Mouse (Mus musculus) kidney, postnatal 14 days (tissue): ENCODE data around the gene C2cd3.

Experiments
- DNase-seq: peaks from one replicate; pipeline ENCODE4 v3.0.0; 2022; ENCODE audit warnings: mixed read lengths

Gene C2cd3

DNA sequence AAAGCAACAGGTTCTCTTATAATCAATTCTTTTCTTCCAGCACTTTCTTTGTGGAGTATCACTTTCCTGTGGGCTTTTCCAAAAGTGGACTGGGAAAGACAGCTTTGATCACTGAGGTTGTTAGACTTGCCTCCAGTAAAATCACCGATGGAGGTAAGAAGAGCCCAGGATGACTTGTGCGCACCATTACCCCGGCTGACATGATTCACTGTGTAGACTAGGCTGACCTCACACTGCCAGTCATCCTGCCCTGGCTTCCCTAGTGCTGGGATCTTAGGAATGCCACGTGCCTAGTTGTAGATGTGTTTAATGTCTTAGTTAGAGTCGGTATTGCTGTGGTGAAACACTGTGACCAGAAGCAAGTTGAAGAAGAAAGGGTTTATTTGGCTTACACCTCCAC lies 35.6 kb downstream of the C2cd3 start:
- no peak for DNase-seq

DNA sequence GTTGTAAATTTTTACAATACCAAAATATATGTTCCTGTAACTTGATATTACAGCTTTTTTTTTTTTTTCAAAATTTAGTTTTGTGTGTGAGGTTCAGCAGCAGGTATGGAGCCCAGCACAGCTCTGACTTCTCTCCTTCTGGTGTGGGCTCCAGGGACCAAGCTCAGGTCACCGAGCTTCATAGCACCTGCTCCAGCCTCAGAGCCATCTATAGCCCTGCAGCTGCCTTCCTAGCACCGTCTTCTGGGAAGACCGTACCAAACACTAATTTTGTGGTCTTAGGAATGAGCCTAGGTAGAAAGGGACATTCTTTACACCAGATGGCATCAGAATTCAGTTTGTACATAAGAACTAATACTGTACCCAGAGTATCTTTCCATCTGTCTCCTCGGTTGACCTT lies 36.7 kb downstream of the C2cd3 start:
- no peak for DNase-seq

DNA sequence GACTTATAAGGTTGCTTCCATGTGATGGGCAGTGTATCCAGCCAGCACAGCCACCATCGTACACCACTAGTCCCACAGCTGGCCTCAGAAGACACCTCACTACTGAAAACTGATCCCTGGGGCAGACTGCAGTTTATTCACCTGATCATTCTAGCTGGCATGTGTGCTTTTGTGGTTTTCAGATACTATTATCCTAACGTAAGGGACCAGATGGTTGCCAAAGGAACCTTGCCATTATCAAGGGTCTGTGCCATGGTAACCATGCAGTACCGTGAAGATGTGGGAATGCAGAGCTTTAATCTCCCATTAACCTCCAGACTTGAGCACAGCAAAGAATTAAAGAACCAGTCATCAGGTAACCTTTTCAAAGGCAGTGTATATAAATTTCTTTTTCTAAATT lies 53.8 kb downstream of the C2cd3 start:
- DNase-seq = no peak

DNA sequence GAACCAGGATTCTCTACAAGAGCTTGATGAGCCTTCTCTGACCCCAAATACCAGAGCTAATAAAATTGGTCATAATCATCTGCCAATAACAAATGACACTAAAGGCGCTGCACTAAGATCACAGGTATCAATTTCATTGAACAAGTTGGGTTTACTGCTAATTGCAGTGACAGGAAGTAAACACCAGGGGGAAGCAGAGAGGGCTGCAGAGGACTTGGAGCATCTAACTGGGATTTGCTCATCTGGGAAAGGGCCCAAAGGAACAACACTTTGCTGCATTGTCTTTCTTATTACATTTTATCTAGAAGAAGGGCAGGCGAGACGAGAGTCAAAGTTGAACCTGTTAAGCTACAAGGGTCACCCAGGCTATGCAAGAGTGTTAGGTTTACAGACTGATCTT lies 57.1 kb downstream of the C2cd3 start:
- DNase-seq = peak; percentile 62

DNA sequence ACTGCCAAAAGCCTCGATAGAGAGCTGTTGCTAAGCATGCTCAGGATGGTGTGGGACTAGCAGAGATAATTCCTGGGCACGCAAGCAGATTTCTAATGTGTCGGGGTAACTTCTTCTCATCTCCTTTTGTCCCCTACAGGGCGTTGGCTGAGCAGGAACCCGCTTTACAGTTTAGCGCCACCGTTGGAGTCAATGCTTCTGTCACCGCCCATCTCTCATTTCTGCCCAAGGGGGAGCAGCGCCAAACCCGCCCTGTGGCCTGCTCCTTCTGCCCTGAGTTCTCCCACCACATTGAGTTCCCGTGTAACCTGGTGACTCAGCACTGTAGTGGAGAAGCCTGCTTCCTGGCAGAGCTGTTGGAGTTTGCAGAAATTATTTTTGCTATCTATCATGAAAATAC lies 57.9 kb downstream of the C2cd3 start:
- DNase-seq = no peak

DNA sequence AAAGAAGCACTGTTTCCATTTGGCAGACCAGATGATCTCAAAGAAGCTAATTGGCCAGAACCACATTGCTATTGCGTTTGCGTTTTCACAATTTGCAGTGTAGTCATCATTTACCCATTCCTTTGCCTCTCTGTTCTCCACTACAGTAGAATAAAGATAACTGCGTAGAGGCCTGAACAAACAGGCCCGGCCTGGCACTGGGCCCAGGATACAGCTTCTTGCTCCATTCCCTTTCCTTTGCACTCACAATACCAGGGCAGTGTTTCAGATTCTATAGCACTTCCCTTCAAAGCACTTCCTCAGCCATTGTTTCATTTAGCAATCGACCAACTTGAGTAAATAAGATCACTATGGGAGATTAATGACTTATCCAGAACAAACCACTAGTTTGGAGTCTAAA lies 59.1 kb downstream of the C2cd3 start:
- DNase-seq = peak; percentile 32

DNA sequence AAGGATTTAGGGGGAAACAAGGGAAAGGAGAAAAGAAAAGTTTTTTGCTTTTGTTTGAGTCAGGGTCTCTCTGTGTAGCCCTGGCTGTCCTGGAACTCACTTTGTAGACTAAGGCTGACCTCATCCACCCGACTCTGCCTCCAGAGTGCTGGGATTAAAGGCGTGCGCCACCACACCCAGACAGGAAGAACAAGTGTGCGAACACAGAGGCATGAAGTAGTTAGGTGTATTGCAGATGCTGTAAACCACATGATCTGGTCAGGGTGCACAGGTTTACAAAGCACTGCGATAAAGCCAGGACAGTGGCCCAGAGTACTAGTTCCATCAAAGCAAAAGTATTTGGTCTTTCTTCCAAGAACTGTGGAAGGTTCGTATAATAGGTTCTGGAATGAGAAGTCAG lies 61.3 kb downstream of the C2cd3 start:
- DNase-seq = no peak

DNA sequence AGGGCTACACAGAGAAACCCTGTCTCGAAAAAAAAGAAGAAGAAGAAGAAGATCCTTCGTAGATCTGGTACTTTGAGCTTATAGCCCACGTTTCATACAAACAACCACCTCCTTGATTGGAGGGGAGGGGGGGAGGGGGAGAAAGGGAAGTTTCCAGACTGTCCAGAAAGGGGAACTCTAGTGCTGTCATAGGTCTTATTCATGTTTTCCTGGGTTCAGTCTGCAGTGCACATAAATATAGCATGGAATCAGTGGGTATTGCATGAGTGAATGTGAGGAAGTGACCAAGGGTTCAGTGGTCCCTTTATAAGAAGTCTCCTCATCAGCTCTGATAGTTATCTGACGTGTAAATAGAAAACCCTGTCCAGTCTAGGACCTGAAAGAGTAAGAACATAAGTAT lies 71.7 kb downstream of the C2cd3 start:
- no peak for DNase-seq

DNA sequence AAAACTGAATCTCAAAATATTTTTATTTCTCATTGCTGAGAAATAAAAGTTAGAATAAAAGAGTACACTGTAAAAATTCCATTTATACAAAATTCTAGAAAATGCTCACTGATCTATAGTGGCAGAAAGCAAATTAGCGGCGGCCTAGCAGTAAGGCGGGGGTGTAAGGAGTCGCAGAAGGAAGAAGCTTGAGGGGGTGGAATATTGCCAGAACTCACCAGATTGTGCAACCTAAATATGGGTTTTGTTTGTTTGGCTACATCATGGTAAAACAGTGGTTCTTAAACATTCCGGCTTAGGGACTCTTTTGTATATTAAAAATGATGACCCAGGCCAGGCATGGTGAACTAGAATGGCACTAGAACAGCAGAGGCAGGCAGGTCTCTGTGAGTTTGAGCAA lies 74.2 kb downstream of the C2cd3 start:
- DNase-seq = no peak

DNA sequence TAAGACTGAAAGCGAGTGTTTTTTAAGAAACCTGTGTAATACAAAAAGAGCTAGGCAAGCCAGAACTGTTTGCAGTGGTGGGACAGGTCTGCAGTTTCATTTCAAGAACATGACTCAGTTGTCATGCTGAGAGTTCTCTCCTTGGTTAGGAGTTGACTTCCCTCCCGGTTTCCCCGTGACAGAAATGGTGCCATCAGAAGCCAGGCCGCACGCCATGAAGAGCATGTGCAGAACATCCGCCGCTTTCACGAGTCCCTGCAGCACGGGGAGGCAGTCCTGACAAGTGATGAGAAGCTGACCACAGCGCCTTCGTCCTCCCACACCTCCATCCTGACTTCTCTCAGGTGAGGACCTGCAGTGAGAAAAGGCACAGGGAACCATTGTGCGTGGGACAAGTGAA lies 76.5 kb downstream of the C2cd3 start:
- no peak for DNase-seq

DNA sequence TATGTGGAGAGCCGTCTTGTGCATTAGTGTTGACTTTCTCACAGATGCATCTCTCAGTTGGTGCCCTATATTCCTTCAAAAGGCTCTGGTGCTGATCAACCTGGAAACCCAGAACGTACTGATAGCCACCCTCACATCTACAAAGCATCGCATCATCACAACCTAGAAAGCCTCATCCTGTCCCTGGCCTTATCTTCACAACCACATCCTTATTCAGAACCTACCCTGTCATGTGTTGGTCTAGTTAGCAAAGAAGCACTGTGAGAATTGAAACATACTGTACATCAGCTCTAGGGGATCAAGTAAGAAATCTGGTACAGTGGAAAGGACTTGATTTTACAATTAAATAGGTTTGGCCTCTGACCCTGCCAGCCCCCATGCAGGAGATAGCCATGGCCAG lies 77.0 kb downstream of the C2cd3 start:
- DNase-seq = no peak

DNA sequence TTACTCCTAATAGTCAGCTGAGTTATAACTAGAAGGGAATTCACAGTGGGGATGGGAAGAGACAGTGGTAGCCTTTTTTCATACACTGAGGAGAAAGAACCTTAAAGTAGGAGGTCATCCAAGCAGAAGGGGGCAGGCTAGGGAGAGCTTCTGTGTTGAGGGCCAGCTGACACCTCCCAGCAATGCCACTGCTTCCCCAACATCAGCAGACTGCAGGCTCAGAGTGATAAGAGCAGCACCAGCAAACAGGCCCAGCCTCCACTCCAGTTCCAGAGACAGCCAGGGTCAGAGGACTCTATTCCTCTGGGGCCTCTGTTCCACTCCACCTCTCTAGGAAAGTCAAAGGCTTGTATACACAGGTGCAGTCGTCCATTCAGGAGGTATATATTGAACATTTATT lies 86.1 kb downstream of the C2cd3 start:
- DNase-seq = no peak

DNA sequence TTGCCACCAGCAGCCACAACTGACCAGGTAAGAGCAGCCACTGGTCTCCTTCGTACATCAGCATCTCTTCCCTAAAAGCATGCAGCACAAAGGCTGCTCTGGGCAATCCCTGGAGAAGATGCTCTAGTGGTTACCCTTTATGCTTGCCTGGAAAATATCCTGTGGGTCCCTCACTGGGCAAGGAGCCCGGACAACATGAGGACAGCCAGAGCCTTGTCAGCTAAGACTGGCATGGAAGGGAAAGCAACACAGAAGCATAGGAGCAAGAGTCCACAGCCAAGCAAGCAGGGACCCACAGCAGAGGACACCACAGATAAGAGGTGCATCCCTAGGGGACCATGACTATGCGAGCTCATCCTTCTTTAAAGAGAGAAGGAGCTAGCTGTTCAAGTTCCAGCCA lies 87.8 kb downstream of the C2cd3 start:
- DNase-seq = no peak

DNA sequence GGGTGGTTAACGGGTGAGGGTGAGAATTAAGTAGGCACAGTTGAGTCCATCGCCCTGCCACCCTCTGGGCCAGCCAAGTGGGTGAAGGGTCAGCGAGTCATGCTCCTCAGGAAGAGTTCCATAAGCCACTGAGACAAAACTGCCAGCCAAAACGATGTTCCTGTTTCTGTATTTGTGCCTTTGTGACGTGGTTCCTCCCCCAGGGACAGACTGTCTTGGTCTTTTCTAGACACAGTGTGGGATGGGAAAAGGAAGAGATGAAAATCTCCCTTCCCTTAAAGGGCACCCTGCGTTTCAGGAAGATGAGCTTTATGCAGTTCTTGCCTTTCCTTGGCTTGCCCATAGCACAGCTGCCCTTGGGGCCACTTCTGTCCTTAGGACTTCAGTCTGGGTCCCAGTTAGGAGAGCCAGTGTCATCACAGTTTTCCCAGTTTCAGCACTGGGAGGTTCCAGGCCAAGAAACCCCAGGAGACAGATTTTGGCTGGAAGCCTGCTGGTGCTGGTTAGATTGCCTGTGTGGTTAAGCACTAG lies 89.7 kb downstream of the C2cd3 start:
- DNase-seq = peak; percentile 79

DNA sequence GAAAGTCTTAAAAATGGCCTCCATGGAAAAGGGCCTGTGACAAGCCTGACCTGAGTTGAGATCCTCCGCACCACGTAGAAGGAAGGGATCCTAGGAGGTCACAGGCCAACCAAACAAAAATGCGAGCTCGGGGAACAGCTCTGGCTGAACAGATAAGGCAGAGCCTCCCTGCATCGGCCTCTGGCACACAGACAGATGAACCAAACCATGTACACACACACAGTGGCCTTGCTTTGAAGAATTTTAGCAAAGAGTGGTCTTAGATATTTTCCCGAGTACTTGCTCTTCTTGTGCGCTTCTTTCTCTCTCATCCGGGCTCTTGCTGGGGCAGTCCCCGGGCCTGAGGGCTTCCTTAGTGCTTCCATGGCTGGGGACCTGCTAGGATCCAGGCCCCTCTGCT lies 91.2 kb downstream of the C2cd3 start:
- DNase-seq = no peak

DNA sequence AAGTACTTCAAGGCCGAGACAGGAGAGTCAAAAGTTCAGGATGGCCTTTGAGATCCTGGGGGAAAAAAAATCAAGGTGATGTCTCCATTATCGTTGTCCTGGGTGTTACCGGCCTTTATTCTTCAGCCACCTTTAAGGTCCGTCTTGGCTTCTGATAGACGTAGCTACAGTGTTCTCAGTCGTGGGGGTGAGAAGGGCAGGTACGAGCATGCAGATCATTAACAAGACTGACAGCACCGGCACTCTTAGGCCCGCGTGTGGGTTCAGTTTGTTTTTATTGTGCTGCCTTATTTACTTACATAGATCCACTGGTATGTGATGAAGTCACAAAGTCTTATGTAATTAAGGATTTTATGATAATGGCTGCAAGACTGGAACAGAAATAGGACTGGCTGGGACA lies 91.7 kb downstream of the C2cd3 start:
- peak; percentile 63 for DNase-seq

DNA sequence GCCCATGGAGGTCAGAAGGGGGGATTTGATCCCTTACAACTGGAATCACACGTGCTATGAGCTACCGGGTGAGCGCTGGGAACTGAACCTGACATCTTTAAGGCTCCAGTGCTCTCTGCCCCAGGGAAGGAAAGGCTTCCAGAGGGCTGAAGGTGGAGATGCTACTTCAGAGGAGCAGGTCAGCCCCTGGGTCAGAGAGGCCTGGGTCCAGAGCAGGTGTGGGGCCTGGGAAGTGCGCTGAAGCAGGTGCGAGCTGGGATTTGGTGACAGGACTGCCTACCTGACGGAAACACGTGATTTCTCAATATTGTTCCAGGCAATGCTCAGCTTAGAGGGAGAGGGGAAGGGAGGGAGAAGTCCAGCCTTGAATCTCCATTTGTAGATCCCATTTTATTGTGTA lies 92.2 kb downstream of the C2cd3 start:
- DNase-seq = no peak

DNA sequence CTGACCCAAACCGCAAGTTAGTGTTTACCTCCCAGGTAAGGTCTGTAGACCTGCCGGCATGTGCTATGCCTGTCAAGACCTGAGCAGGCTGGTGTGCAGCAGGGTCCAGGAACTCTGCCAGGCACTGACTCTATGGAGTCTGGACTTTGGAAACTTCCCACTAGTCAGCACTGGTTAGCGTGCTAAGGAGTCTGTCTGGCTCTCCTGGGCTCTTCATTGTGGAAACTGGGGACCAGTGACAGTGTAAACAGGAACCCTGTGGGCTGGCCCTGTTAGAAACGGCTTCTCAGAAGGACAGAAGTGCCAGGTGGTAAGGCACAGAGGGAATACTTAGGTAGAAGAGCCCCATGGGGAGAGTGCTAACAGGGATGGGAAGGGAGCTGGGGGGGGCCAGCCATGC lies 93.2 kb downstream of the C2cd3 start:
- DNase-seq = peak; percentile 84

DNA sequence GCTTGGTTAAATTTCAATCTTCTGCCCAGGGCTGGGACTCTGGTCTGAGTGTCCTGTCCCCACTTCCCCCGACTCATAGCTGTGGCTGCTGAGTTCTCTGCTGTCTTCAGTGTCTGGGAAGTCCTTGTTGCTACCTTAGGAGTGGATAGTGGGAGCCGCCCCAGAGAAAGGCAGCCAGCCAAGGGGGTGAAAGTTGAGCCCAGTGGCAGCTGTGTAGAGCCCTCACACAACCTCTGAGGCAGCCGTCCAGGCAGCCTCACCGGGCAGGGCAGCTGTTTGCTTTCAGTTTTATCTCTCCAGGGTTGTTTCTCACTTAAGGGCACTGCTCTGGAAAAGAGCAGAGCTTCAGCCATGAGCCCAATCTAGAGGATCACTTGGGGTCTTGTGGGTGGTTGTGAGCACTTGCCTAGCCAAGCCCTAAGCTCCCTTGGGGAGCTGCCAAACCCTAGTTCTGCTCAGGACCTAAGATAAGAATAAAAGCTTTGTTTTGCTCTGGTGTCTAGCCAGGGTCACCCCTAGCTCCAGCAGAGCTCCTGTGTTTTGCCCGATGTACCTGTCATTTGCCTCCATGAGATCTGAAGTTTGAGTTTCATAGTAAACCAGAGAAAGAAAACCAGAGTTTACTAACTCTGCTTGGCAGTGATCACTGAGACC lies 93.8 kb downstream of the C2cd3 start:
- DNase-seq = peak; percentile 91

DNA sequence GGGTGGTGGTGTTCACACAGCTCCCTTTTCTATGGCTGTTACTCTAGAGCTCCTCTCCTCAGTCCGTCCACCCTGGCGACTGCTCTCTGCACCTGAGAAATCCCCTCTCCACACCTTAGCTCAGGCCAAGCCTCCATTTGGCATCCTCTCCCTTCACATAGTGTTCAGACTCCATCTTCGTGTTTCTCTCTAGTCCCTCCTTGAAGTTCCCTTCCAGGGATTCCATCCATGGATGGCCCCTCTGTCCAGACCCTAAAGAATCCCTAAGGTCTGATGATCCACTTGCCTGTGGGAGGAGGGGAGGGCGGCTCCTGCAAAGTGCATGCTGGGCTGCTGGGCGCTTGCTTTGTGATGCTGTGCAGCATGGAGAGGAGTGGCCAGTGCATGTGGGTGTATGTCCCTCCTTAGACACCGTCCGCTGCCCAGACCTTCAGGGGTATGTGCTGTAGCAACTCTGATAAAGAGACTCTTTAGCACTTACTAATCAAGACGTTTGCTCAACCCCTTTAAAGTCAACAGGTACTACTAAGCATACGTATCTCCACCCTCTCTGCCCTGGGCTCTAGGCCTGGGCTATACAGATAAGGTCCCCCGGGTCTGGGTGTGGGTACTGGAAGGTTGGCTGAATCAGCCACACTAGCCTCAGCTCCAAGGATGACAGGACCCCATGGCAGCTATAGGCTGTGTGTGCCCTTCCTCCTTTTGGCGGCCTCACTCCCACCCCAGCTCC lies 94.9 kb downstream of the C2cd3 start:
- DNase-seq = no peak

DNA sequence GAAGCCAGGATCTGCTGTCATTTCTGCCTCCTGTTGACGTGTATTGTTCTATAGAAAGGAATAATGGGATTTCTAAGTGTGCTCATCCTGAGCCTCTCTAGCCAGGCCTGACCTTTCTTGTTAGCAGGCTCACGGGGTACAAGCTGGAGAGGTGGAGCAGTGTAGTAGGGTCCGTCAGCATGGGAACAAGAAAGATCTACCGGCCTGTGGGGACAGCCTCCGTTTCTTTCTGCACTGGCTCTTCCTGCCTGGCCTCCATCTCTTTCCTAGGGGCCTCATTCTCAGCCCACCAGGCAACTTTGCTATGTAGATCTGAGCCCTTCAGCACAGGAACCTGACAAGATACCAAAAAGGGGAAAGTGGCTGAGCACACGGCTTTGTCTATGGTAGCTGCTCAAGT lies 96.7 kb downstream of the C2cd3 start:
- DNase-seq = no peak

DNA sequence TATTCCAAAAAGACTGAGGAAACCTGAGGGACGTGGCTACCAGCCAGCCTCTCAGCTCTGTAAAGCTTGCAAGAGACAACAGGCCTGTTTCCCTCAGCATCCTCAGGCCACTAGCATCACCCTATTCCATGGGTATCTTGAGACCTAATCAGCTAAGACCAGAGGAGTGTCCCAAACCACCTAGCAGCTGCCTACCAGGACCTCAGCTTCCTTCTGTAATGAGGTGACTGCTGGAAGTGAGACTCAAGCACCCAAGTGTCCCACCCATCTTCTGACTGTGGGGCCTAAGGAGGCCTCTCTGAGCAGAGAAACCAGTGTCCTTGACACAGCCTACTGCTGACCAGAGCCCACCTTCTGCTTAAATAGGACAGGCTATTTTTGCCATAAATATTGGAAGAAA lies 97.5 kb downstream of the C2cd3 start:
- DNase-seq = no peak

DNA sequence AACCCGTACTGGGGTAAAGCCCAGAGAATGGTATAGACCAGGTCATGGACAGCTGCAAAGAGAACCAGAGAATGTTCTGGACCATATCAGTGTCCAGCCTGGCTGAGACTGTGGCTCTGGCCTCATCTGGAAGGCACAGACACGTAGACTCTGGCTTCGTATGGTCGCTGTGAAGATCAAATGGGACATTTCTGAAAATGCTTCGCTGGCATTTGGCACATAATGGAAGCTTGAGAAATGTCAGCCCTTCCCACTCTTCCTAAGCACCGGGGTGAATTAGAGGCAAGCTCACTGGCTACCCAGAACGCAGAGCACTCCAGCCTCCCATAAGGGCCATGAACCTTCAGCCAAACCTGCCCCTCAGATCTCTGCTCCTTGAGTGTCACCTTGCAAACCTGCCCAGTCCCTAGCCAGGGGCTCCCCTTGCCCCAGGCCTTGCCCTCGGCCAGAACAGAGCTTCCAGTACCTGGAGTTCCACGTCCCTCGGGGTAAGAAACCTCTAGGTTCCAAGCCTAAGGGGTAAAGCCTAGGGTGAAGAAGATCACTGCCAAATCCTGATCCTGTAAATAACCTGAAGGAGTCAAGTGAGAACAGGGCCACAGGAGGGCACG lies 98.9 kb downstream of the C2cd3 start:
- DNase-seq = no peak

DNA sequence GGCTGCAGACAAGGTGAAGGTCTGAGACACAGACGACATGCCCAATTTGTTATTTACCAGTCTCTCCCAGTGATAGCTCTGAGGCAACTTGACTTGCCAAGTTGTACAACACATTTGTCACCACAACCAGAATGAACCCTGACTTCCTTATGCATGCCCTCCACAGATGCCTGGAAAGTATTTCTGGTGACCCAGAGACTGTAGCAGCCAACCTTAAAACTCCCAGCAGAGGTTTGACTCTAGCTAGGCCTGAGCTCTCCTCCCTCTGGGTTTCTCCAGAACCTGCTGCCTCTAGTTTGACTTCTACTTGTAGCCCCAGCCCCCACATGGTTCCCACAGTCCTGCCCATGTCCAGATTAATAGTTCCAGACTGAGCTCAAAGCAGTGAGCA lies 99.4 kb downstream of the C2cd3 start:
- no peak for DNase-seq
